Mouse (Mus musculus): Measurements from ENCODE around the gene Brwd1. TPM values are rescaled to one million over a fixed set of nuclear protein-coding genes. Genes with fewer than 3 reads are reported as not detected.
A peak's percentile ranks its signal among the peaks of the same experiment; 100 is the strongest.
"Not testable (repeated sequence)": the region's sequence is repeated elsewhere in the genome, so short reads cannot be mapped to it uniquely, and the experiment has no call there.

Gene Brwd1
- polyA plus RNA-seq, 1 experiment from 2014 or later, result 38.2 TPM

DNA sequence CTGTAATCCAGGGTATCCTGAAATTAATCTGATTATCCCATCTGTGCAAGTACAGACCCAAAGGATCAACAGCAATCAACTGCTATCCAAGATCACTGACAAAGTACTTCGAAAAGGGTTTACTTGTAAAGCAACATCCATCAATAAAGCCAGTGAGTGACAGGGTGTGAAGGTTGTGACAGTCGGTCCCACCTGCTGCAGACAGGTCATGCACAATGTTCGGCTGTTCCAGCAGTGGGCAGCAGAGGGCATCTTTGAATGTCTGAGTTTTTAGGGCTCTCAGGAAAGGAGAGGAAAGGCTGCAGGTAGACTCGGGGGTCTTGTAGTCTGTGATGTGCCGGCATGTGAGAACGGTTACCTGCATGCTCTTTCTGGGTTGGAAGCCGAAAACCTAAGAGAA lies 98.7 kb downstream of the Brwd1 start:
- peaks cover 16% of the 10 kb centered on the region for H3K36me3 ChIP-seq (ENCODE audit: insufficient read depth, low read length)
- H3K9ac ChIP-seq (replicated peaks; ENCODE audit: low read depth), result no peak overlapping the region
- H3K4me2 ChIP-seq (replicated peaks; ENCODE audit: low read depth, low read length), result no peak overlapping the region
- H3K4me3 ChIP-seq (ENCODE audit: low read depth, low read length), result no peak overlapping the region
- no peaks in the 10 kb centered on the region for H3K27me3 ChIP-seq (replicated peaks; ENCODE audit: insufficient read depth, low read length)
- TF ChIP-seq CTCF (IDR thresholded peaks at IDR 0.05) (peak; percentile 62), EP300 (IDR thresholded peaks at IDR 0.05) (no peak)
- 79% methylated on average over 7 of the region's 7 CpGs for WGBS
- H3K9me3 ChIP-seq (ENCODE audit: low read length), result no peaks in the 10 kb centered on the region
- ATAC-seq (no peak), DNase-seq (ENCODE audit: low spot score) (no peak)
- no peaks in the 10 kb centered on the region for H3K4me1 ChIP-seq (ENCODE audit: insufficient read depth, low read depth, low read length)
- H3K27ac ChIP-seq (ENCODE audit: low read length), result no peak overlapping the region

DNA sequence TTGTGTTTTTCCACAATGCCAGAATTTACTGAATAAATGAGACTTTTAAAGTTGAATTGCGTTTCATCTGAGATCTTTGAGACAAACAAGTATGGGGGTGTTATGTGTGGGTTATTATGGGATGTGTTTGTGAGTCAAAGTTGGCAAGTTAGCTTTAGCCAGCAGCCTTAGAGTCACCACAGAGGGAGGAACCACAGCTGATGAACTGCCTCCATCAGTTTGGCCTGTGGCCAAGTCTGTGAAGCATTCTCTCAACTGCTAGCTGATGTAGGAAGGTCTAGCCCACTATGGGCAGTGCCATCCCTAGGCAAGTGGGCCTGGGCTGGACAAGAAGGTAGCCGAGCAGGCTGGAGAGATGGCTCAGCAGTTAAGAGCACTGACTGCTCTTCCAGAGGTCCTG lies 111.5 kb downstream of the Brwd1 start:
- H3K4me2 ChIP-seq (replicated peaks; ENCODE audit: low read depth, low read length), result no peak overlapping the region
- DNase-seq (ENCODE audit: low spot score) (no peak), ATAC-seq (no peak)
- H3K36me3 ChIP-seq (ENCODE audit: insufficient read depth, low read length), result no peaks in the 10 kb centered on the region
- 68% methylated on average over 2 of the region's 2 CpGs for WGBS
- no peaks in the 10 kb centered on the region for H3K9me3 ChIP-seq (ENCODE audit: low read length)
- no peak overlapping the region for H3K4me3 ChIP-seq (ENCODE audit: low read depth, low read length)
- no peak overlapping the region for H3K9ac ChIP-seq (replicated peaks; ENCODE audit: low read depth)
- no peaks in the 10 kb centered on the region for H3K27me3 ChIP-seq (replicated peaks; ENCODE audit: insufficient read depth, low read length)
- TF ChIP-seq EP300 (IDR thresholded peaks at IDR 0.05) (no peak), CTCF (IDR thresholded peaks at IDR 0.05) (no peak)
- no peak overlapping the region for H3K27ac ChIP-seq (ENCODE audit: low read length)
- no peaks in the 10 kb centered on the region for H3K4me1 ChIP-seq (ENCODE audit: insufficient read depth, low read depth, low read length)

DNA sequence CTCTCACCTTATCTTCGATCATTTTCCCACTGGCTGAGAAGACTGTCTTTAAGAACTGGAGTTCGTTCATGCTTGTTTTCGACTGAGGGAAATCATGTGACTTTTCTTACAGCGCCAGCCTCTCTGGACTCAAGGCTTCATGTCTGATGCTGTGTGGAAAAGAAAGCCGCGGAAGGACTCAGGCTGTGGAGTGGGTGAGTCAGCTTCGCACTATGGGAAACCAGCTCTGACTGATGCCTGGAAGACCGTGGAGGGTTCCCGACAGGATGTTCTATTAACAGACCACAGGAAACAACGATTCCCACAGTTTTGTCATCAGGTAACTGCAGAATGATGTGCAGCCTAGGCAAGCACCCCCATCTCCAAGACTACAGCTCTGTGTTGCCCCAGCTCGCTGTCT lies 114.9 kb downstream of the Brwd1 start:
- no peaks in the 10 kb centered on the region for H3K36me3 ChIP-seq (ENCODE audit: insufficient read depth, low read length)
- WGBS, result 35% methylated on average over 11 of the region's 11 CpGs
- H3K9ac ChIP-seq (replicated peaks; ENCODE audit: low read depth), result no peak overlapping the region
- H3K27me3 ChIP-seq (replicated peaks; ENCODE audit: insufficient read depth, low read length), result no peaks in the 10 kb centered on the region
- TF ChIP-seq EP300 (IDR thresholded peaks at IDR 0.05) (no peak), CTCF (IDR thresholded peaks at IDR 0.05) (no peak)
- no peak overlapping the region for H3K4me3 ChIP-seq (ENCODE audit: low read depth, low read length)
- no peak overlapping the region for H3K27ac ChIP-seq (ENCODE audit: low read length)
- H3K4me1 ChIP-seq (ENCODE audit: insufficient read depth, low read depth, low read length), result no peaks in the 10 kb centered on the region
- ATAC-seq (peak; percentile 43; the same call in 1 of the 2 replicates), DNase-seq (ENCODE audit: low spot score) (peak; percentile 48)
- no peak overlapping the region for H3K4me2 ChIP-seq (replicated peaks; ENCODE audit: low read depth, low read length)
- no peaks in the 10 kb centered on the region for H3K9me3 ChIP-seq (ENCODE audit: low read length)

DNA sequence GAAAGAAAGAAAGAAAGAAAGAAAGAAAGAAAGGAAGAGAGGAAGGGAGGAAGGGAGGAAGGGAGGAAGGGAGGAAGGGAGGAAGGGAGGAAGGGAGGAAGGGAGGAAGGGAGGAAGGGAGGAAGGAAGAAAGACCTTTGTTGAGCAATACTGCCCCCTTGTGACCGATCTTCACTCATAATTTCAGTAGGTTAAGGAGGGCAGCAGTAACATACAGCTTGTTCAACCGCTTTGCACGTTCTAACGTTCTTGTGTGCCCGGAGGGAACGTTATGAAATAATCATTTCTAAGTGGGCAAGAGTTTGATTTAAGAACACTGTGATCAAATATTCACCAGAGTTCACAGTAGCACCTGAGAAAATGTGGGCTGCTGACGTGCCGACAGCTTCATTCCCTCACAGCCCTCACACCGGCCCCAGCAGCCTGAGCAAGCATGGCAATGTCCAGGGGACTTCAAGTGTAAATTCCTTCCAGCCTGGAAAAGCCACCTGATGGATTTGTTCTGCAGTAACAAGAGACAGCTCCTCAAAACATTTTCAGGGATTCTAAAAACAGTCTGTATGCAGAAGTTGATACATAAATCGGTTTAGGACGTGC lies 117.8 kb downstream of the Brwd1 start:
- H3K27me3 ChIP-seq (replicated peaks; ENCODE audit: insufficient read depth, low read length), result no peaks in the 10 kb centered on the region
- H3K9ac ChIP-seq (replicated peaks; ENCODE audit: low read depth), result no peak overlapping the region
- DNase-seq (ENCODE audit: low spot score), result peak; percentile 86
- peak; percentile 74 for ATAC-seq
- no peaks in the 10 kb centered on the region for H3K36me3 ChIP-seq (ENCODE audit: insufficient read depth, low read length)
- no peak overlapping the region for H3K4me2 ChIP-seq (replicated peaks; ENCODE audit: low read depth, low read length)
- no peak overlapping the region for H3K4me3 ChIP-seq (ENCODE audit: low read depth, low read length)
- no peak overlapping the region for H3K27ac ChIP-seq (ENCODE audit: low read length)
- TF ChIP-seq CTCF (IDR thresholded peaks at IDR 0.05) (peak; percentile 76), EP300 (IDR thresholded peaks at IDR 0.05) (no peak)
- no peaks in the 10 kb centered on the region for H3K4me1 ChIP-seq (ENCODE audit: insufficient read depth, low read depth, low read length)
- no peaks in the 10 kb centered on the region for H3K9me3 ChIP-seq (ENCODE audit: low read length)
- WGBS, result 31% methylated on average over 11 of the region's 11 CpGs

DNA sequence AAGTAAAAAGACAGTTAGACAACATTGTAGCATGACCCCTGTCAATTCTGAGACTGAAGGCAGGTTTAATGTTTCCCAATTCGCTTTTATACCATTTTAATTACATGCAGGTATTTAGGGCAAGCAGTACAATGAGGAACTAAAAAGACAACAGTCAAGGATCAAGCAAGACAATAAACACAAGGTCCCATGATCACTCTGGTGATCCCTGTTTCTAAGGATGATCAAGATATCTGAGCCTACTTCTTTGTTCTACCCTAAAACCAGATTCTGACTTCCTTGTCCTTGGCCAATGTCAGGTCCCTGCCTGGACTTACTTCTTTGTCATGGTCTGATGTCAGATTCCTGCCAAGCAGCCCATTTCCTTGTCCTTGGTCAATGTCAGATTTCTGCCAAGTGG lies 120.8 kb downstream of the Brwd1 start:
- H3K4me2 ChIP-seq (replicated peaks; ENCODE audit: low read depth, low read length); DNase-seq (ENCODE audit: low spot score); H3K4me1 ChIP-seq (ENCODE audit: insufficient read depth, low read depth, low read length); H3K36me3 ChIP-seq (ENCODE audit: insufficient read depth, low read length); H3K9ac ChIP-seq (replicated peaks; ENCODE audit: low read depth); H3K4me3 ChIP-seq (ENCODE audit: low read depth, low read length); H3K27me3 ChIP-seq (replicated peaks; ENCODE audit: insufficient read depth, low read length); ATAC-seq; H3K9me3 ChIP-seq (ENCODE audit: low read length); H3K27ac ChIP-seq (ENCODE audit: low read length): not testable (repeated sequence)
- WGBS, result 76% methylated on average over 1 of the region's 1 CpGs

DNA sequence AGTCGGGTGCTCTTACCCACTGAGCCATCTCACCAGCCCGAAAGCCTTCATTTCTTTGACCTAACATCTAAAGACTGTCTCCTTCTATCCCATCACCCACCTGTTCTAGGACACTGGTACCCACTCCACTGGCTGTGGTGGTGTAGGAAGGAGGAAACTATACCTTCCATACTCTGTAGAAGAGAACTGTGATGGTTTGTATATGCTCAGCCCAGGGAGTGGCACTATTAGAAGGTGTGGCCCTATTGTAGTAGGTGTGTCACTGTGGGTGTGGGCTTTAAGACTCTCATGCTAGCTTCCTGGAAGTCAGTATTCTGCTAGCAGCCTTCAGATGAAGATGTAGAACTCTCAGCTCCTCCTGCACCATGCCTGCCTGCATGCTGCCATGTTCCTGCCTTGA lies 121.6 kb downstream of the Brwd1 start:
- ATAC-seq; H3K4me2 ChIP-seq (replicated peaks; ENCODE audit: low read depth, low read length); H3K9ac ChIP-seq (replicated peaks; ENCODE audit: low read depth); H3K36me3 ChIP-seq (ENCODE audit: insufficient read depth, low read length); H3K9me3 ChIP-seq (ENCODE audit: low read length); H3K4me3 ChIP-seq (ENCODE audit: low read depth, low read length); H3K27ac ChIP-seq (ENCODE audit: low read length); H3K27me3 ChIP-seq (replicated peaks; ENCODE audit: insufficient read depth, low read length); H3K4me1 ChIP-seq (ENCODE audit: insufficient read depth, low read depth, low read length); DNase-seq (ENCODE audit: low spot score): not testable (repeated sequence)
- 95% methylated on average over 2 of the region's 2 CpGs for WGBS

DNA sequence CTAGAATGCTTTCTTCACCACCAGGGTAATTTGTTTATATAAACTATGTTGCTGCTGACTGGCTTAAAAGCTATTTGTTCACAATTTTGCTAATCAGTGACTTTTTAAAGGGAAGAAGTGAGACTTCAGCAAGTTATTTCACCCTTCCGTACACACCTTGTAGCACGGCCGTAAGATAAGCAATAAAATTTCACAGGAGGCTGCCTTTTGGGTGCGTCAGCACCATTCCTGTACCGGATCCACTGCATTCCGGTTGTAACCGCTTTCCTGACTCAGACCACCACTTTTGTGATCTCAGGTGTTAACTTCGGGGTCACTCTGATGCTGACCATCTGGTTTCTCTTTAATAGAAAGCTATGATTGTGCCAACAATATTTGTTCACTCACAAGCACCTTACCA lies 124.2 kb downstream of the Brwd1 start:
- H3K27ac ChIP-seq (ENCODE audit: low read length), result no peak overlapping the region
- no peak overlapping the region for H3K4me3 ChIP-seq (ENCODE audit: low read depth, low read length)
- no peaks in the 10 kb centered on the region for H3K9me3 ChIP-seq (ENCODE audit: low read length)
- TF ChIP-seq CTCF (IDR thresholded peaks at IDR 0.05), result no peak
- no peak for TF ChIP-seq EP300 (IDR thresholded peaks at IDR 0.05)
- WGBS, result 67% methylated on average over 8 of the region's 8 CpGs
- no peak overlapping the region for H3K4me2 ChIP-seq (replicated peaks; ENCODE audit: low read depth, low read length)
- ATAC-seq, result no peak
- no peak for DNase-seq (ENCODE audit: low spot score)
- H3K36me3 ChIP-seq (ENCODE audit: insufficient read depth, low read length), result no peaks in the 10 kb centered on the region
- no peak overlapping the region for H3K9ac ChIP-seq (replicated peaks; ENCODE audit: low read depth)
- no peaks in the 10 kb centered on the region for H3K27me3 ChIP-seq (replicated peaks; ENCODE audit: insufficient read depth, low read length)
- H3K4me1 ChIP-seq (ENCODE audit: insufficient read depth, low read depth, low read length), result no peaks in the 10 kb centered on the region

All from lung, postnatal 0 days (tissue).